Mouse (Mus musculus) B cell, adult 2 months (primary cell): Measurements from ENCODE around the gene Xrcc2.

Experiments
- DNase-seq, 2 experiments: peaks; one replicate each; pipeline ENCODE4 v3.0.0; 2022

Xrcc2 gene

GRCm38 (mm10) chr5:25666684-25667083 is 38.9 kb downstream of the Xrcc2 start:
- DNase-seq: no peak

GRCm38 (mm10) chr5:25666108-25666507 is 39.5 kb downstream of the Xrcc2 start:
- no peak for DNase-seq

- DNase-seq: no peak
Measured at GRCm38 (mm10) chr5:25665516-25665915, 40.1 kb downstream of the Xrcc2 start.

- peak; percentile 18 to 36 for DNase-seq
Measured at GRCm38 (mm10) chr5:25663165-25663564, 42.5 kb downstream of the Xrcc2 start.

- no peak for DNase-seq
Measured at GRCm38 (mm10) chr5:25654578-25654987, 51.0 kb downstream of the Xrcc2 start.

GRCm38 (mm10) chr5:25653377-25653776 is 52.2 kb downstream of the Xrcc2 start:
- DNase-seq: no peak

GRCm38 (mm10) chr5:25652435-25652834 is 53.2 kb downstream of the Xrcc2 start:
- DNase-seq: no peak

GRCm38 (mm10) chr5:25645661-25646364 is 59.8 kb downstream of the Xrcc2 start:
- no peak for DNase-seq

GRCm38 (mm10) chr5:25644509-25644908 is 61.1 kb downstream of the Xrcc2 start:
- no peak for DNase-seq

GRCm38 (mm10) chr5:25642741-25643140 is 62.9 kb downstream of the Xrcc2 start:
- no peak for DNase-seq
